Mouse (Mus musculus): ENCODE measurements around the gene Fam129c.

GRCm38 (mm10) chr8:71570291-71570954 is 27.0 kb upstream of the Fam129c start:
- TF ChIP-seq CTCF (IDR thresholded peaks at IDR 0.05; ENCODE audit: borderline replicate concordance, control insufficient read depth, extremely low read depth, insufficient read depth, low read length, poor library complexity) (no peak), POLR2A (IDR thresholded peaks at IDR 0.05; ENCODE audit: control insufficient read depth, extremely low read depth, insufficient read depth, low read length, poor library complexity) (no peak)
